Mouse (Mus musculus) urinary bladder, postnatal 36 days (tissue): ENCODE measurements around the gene Agtrap.
"Not testable (repeated sequence)": the region's sequence is repeated elsewhere in the genome, so short reads cannot be mapped to it uniquely, and the experiment has no call there.

Experiments used
- DNase-seq, 2 experiments: peaks; one replicate each; pipeline ENCODE4 v3.0.0; 2022; ENCODE audit warnings: low spot score in 2 of 2, mixed read lengths in 1 of 2

Gene Agtrap

DNA sequence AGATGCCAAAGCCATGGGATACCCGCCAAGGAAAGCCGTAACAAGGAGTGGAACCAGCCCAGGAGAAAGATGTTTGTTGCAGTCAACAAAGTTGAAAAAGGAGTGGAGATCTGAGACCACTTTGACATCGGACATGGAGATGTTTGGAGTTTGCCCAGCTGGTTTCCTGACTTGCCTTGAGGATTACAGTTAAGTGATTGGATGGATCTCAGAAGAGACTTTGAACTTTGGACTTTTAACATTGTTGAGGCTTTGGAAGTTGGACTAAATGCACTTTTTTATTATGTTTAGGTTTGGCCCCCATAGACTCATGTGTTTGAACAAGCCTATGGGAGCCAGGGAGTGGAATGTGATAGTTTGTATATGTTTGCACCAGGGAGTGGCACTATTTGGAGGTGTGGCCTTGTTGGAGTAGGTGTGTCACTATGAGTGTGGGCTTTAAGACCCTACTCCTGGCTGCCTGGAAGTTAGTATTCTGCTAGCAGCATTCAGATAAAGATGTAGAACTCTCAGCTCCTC, 37.4 kb downstream of the Agtrap start:
- DNase-seq = not testable (repeated sequence)

DNA sequence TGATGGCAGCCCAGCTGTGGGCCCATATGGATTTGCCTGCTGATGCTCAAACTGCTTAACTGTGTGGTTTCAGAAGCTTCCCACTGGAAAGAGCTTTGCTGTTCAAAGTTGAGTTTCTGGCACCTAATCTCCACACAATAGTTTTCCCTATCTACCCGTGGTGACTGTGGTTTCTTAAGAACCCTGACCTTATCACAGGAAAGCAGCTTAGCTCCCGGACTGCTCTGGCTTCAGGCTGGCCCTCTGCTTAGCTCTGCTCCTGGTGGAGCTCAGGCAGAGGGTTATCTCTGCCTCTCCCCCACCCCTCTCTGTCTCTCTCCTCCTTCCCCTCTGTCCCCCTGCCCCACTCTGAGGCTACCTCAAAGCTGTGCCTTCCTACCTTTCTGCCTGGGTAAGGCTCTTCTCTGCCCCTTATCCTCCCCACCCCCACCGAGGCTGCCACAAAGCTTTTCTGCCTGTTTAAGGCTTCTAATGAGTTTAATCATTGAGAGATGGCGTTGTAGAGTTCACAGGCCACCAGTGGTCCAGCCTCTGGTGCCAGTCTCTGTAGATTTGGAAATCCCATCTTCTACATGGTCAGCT, 41.3 kb downstream of the Agtrap start:
- DNase-seq = no peak

DNA sequence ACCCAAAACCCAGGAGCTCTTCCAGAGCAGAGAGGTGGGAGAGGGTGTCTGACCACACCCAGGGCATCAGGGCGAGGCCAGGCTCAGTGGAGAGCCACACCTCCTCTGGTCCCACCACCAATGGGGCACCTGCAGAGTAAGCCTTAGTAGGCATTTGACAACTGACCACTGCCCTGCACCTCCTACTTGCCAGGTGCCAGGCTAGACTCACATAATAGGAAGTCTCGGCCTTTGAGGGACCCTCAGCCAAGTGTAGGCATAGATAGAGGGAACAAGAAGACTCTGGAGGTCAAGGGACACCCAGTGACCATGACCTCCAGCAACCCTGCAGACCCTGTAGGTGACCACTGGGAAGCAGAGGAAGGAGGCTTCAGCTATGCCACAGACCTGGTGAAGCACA, 43.7 kb downstream of the Agtrap start:
- DNase-seq = no peak

DNA sequence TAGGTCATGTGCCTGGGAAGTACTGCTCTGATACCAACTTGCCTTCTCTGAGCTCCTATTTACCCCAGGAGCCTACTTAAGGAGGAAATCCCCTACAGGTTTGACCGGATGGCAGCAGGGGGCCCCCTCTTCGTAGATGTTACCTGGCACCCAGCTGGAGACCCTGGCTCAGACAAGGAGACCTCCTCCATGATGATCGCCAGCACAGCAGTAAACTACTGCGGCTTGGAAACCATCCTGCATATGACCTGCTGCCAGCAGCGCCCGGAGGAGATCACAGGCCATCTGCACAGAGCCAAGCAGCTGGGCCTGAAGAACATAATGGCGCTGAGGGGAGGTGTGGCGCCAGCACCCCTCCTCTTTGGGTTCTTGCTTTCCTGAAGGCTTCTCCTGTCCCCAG, 44.5 kb downstream of the Agtrap start:
- not testable (repeated sequence) for DNase-seq

DNA sequence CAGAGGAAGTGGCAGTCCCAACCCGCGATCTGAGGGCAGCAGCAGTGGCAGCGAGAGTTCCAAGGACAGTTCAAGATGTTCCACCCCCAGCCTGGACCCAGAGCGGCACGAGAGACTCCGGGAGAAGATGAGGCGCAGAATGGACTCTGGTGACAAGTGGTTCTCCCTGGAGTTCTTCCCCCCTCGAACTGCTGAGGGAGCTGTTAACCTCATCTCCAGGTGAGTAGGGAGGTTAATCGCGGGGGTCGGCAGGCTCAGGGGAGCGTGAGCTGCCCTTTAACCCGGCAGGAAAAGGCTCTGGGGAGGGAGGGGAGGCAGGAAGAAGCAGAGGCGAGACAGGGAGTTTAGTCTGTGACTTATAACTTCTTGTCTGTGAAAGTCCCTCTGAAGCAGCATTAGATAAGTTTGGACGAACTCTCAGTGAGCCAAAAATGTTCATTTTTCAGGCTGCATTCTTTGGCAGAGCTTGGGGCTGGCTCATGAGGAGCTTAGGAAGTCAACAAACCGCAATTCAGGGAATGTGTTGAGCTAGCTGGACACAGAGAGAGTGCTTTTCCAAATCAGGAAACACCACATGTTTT, 46.1 kb downstream of the Agtrap start:
- DNase-seq = peak in 1 of 2 experiments; percentile 29

DNA sequence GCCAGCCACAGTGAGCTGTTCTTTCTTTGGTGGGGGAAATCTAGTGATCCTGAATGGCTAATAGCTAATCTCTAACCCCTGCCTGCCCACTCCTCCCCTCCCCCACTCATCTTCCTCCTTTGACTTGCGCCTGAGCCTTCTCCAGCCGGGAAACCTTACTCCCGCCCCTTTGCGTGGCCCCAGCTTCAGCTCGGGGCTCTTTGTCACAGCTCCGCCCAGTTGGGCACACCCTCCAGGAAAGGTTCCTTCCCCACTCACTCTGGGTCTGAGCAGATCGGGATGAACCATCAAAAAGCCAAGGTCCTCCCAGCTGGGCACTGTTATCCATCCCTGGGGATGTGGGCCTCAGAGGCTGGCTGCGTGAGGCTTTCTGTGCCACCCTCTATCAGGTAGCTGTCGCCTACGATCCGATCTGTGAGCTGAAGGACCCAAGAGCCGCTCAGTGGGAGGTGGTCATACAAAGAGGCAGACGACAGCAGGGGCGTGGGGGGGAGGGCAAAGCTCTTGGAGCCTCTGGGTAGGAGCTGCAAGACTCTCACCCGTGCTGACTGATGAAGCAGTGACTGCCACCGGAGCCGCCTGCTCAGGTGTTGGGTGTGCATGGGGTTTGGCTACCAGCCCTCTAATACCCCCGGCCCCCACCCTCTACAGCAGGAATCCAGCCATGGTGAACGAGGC, 46.8 kb downstream of the Agtrap start:
- DNase-seq = peak; percentile 32 to 72

DNA sequence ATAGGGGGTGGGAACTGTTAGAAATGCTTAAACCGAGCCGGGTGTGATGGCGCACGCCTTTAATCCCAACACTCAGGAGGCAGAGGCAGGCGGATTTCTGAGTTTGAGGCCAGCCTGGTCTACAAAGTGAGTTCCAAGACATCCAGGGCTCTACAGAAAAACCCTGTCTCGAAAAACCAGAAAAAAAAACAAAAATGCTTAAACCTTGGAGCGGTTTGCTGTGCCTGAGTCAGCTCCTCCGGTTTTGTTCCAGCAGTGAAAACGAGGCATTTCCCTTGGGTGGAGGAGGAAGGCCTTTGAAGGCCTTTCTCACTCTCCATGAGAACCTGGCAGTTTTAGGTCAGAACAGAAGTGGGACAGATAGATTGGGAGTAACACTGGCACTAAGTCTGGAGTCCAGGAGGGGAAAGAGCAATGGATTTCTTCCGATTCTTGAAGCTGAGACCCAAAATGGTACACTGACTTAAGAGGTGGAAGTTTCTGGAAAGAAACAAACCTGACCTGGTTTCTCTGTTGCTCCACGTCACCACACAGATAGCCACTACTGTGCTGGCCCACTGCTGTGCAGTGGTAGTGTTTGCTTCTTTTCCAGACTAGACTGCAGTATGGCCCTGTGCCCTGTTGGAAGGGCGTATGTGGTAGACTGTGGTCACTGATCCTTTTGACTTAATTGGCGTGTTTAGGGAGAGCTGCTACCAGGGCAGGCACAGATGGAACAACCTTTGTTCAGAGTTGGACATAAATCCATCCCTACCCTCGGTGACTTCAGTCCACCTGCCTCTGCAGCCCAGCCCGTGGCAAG, 47.6 kb downstream of the Agtrap start:
- peak in 1 of 2 experiments; percentile 24 for DNase-seq

DNA sequence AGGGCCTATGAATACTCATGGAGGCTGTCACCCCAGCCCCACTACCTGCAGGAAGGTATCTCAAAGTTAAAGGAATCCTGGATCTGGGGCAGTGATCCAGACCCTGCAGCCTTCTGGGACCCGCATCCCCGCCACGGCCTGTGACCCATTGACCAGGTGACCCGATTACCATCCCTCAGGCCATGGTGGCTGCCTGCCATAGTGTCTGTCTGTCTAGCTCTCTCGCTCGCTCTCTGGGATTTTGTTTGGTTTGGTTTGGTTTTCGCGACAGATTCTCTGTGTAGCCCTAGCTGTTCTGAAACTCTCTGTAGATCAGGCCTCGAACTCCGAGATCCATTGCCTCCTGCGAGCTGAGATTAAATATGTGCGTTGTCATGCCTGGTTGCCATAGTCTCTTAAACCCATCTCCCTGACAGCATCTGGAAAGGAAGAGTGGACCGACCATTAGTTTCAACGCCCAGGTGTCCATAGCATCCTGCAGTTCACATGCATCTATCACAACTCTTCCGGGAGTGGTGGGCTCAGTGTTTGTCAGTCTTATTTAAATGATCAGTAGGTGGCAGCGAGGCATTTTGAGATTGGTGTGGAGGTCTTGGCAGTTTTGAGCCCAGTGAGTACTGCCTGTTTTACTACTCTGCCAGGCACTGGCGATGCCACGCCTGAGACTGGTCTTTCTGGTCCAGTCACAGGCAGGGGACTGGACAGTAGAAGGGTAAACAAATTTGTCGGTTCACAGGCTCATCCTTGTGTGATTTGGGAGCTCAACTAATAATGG, 48.4 kb downstream of the Agtrap start:
- DNase-seq = peak; percentile 20 to 22

DNA sequence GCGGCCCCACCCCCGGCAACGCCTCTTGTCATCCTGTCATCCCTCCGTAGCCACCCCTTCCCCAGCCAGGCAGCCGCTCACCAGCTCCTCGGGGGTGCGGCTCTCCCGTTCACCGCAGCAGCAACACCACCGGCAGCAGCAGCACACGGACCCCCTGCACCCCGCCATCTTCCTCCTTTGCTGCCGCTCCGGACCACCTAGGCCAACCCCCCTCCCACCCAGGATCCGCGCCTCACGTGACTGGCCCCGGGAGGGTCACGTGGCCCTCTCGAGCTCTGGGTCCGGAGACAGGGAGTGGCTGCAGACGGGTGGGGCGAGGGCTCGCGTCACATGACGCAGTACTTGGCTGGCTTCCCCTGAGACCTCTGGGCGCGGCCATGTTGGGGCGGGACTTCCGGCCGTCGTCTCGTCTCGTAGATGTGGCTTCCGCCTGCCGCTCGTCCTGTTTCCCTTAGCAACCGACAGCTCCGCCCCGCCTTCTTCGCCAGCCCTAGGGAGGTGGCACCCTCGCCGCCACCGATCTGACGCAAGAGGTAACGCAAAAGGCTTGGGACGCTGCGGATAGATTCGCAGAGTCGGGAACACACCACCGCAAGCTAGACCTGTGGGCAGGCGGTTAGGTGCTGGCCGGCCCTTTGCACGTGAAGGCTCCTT, 49.1 kb downstream of the Agtrap start, which contains the start of the genes Clcn6 and Mthfr:
Clcn6 (minus strand) TSS at position 222 of the 654 bp plus-strand sequence.
Mthfr (plus strand) TSS at position 478 of the 654 bp plus-strand sequence.
- peak; percentile 99 to 100 for DNase-seq

DNA sequence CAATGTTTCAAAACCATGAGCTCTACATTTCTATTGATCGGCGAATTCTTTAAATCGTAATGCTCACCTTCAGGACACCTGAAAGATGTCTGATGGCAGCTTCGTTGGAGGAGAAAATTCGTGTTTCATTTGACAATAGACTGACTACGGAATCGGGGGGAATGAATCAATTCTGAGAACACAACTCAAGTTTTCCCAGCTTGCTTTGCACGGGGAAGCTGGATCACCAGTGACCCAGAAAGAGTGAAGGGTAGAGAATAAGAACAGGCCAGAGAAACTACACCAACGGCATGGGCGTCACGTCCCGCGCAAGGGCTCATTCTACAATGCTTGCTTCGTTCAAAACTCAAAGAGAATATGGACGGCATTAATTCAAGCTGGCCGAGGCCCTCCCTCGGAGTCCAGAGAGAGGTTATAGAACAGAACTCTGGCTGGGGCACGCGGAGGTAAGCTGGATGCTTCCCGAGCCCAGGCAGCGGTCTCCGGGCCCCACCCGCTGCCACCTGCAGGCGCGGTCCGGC, 49.7 kb downstream of the Agtrap start:
- no peak for DNase-seq

DNA sequence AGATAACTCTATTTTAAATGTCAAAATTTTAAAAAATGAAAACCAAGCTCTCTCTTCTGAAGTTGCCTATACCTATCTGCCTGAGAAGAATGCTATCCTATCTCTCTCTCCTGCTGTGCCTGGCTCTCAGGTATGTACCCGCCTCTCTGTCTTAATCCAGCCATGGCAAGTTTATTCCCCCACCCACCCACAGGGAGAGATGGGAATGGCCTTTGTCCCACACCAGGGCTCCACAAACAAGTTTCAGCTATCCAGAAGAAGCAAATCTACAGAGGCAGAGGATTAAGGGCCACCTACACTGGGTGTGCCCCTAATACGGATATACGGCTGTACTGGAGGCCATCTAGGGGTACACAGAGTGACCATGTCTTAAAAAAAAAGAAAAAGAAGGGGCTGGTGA, 52.4 kb downstream of the Agtrap start:
- DNase-seq = no peak

DNA sequence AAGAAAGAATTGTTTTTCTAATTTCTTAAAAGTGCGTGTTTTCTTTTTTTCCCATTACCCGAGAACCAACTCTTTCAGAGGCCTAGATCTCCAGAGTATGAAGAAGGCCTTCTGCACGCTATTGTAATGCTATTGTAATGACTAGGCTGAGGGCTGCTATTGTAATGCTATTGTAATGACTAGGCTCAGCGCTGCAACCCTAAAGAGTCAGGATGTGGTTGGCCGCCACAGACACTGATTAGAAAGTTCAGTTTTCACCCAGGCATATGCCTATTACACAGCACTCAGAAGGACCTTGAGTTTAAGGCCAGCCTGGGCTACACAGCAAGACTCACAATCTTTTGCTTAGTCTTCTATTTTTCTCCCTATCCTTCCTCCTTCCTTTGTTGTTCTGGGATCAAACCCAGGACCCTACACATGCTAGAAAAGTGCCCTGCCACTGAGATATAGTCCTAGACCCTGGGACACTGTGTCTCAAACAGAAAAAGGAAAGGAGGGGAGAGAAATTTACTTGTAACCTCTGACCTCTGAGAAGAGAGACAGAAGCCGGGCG, 53.9 kb downstream of the Agtrap start:
- DNase-seq = no peak

DNA sequence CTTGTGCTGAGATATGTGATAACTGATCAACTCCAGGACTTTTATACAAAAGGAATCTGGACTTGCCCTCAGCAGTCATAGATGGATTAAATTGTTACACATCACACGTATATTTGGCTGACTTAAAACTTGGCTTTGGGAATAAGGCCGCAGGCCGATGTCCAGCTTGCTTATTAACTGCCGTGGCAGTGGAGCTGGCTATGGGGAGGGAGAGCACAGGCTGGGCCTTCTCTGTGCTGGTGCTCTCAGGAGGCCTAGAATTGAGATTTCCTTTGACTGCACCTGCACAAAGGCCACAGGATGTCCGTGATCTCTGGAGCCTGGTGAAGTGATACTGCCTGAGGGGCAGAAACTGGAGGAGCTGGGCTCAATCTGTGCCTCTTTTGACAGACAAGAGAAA, 57.3 kb downstream of the Agtrap start:
- DNase-seq = no peak

DNA sequence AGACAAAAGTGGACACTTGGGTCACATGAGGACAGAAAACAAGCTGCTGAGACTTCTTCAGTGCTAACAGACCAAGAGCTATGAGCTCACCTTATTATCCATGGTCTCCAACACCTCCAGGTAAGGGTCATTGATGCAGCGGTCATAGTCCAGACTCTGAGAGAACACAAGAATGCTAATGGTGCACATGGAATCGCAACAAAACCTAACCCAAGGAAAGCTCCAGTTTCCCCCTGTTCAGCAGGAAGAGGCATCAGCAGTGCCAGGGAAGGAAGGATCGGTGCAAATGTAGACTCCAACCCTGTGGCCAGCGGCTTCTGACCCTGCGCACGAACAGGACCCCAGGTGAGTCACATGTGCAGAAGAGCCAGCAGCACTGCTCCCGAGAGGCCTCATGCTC, 58.5 kb downstream of the Agtrap start:
- no peak for DNase-seq
